Mouse (Mus musculus) urinary bladder, postnatal 10 days (tissue): ENCODE results near the gene Prr14.
A peak's percentile ranks its signal among the peaks of the same experiment; 100 is the strongest.

Experiments used
- DNase-seq: peaks from one replicate; pipeline ENCODE4 v3.0.0; 2022; ENCODE audit warnings: low spot score

The Prr14 gene

GRCm38 (mm10) chr7:127512231-127513015 lies 53.0 kb downstream of the Prr14 start:
- DNase-seq, result peak; percentile 65

DNA sequence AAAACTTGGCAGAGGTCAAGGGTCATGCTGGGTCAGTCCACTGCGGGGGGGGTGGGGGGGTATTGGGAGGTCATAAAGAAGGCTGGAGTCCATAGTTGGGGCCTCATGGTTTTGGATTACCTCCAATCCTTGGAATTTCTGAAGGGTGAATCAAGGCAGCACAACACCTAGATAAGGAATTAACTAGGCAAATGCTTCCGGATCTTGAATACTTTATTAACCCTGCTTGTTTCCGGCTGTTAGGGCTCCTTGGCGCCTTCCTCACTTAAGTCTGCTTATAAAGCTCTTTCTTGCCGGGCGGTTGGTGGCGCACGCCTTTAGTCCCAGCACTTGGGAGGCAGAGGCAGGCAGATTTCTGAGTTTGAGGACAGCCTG lies 53.6 kb downstream of the Prr14 start:
- DNase-seq, result no peak

- no peak for DNase-seq
Measured at GRCm38 (mm10) chr7:127513781-127514180, 54.4 kb downstream of the Prr14 start.

DNA sequence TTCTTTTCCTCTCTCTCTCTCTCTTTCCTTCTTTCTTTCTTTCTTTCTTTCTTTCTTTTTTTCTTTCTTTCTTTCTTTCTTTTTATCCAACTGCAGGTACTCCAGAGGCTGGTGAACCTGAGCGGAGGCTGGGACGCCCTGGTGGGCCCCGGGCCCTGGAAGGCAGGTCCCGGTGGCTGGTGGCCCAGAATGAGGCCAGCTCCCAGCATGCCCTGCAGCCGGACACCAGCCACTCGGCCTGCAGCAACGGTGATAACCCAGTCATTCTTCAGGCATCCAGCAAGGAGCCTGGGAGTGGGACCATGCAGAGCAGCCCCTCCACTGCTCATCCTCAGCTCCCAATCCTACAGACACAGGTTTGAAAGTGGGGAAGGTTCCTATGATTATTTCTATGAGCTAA lies 56.4 kb downstream of the Prr14 start:
- no peak for DNase-seq

DNA sequence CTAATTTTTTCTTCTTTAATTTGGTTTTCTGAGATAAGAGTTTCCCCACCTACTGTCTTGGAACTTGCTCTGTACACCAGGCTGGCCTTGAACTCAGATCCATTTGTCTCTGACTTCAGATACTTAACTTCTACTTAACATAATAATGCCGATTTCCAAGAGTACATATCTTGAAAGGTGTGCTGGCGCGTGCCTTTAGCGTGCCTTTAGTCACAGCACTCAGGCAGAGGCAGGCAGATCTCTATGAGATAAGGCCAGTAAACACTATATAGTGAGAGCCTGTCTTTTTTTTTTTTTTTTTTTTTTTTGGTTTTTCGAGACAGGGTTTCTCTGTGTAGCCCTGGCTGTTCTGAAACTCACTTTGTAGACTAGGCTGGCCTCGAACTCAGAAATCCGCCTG lies 56.9 kb downstream of the Prr14 start:
- no peak for DNase-seq

- DNase-seq, result no peak
Measured at GRCm38 (mm10) chr7:127519284-127519683, 59.9 kb downstream of the Prr14 start, which contains the start of gene Gm42715. Gm42715 (plus strand) TSS chr7:127519584.
